In the genomic region with DNA sequence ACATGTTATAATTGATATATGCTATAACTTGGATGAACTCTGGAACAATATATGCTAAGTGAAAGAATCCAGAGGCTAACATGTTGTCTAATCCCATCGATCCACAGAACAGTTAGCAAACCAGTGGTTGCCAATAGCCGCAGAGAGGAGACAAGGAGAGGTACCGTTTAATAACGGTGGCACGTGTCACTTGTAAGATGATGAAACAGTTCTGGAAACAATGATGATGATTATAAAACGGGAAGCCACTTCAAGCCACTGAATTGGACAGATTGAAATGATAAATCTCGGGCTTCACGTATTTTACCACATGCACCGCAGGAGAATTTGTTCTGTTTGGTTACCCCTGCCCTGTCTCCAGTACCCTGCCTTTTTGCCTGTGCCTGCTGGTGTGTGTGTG, we compare ENCODE assay signal across 18 mouse cellular contexts.
"Had no signal": no experiment of that assay in that cellular context is flagged by ENCODE, and none has a peak within 500 bp of the region (broad histone marks: within the 10 kb centered on the region; RNA-seq: fewer than 3 reads in every experiment).

No protein-coding gene starts in this region.

- H3K27ac ChIP-seq: liver, embryonic 15.5 days; lung, embryonic 15.5 days; macrophage; midbrain, embryonic 12.5 days; neural tube, embryonic 12.5 days; stomach, embryonic 15.5 days; stomach, postnatal 0 days had no signal

- H3K4me3 ChIP-seq: liver, embryonic 15.5 days; lung, embryonic 15.5 days; megakaryocyte, embryonic 14.5 days; midbrain, embryonic 12.5 days; neural tube, embryonic 12.5 days; stomach, embryonic 15.5 days had no signal

- H3K9ac ChIP-seq: liver, embryonic 15.5 days; liver, postnatal 0 days; lung, embryonic 15.5 days; midbrain, embryonic 12.5 days; neural tube, embryonic 12.5 days; stomach, embryonic 15.5 days had no signal

- H3K36me3 ChIP-seq: liver, embryonic 15.5 days; lung, embryonic 15.5 days; midbrain, embryonic 12.5 days; neural tube, embryonic 12.5 days; stomach, embryonic 15.5 days had no signal

- ATAC-seq: liver, postnatal 0 days; lung, postnatal 0 days had no signal

- H3K4me1 ChIP-seq: liver, embryonic 15.5 days; midbrain, embryonic 12.5 days; stomach, embryonic 15.5 days had no signal

- DNase-seq: liver, postnatal 0 days; lung, adult 2 months; lung, postnatal 14 days; lung, postnatal 36 days; midbrain, embryonic 14.5 days; right cerebral cortex, postnatal 14 days; thymus, adult 2 months; thymus, postnatal 25 days; thymus, postnatal 4 days had no signal

- H3K27me3 ChIP-seq: liver, embryonic 15.5 days; lung, embryonic 15.5 days; midbrain, embryonic 12.5 days; neural tube, embryonic 12.5 days; stomach, embryonic 15.5 days had no signal

- H3K9me3 ChIP-seq: liver, embryonic 15.5 days; lung, embryonic 15.5 days; midbrain, embryonic 12.5 days; neural tube, embryonic 12.5 days; stomach, embryonic 15.5 days had no signal

- H3K4me2 ChIP-seq: liver, embryonic 15.5 days; lung, embryonic 15.5 days; midbrain, embryonic 12.5 days; neural tube, embryonic 12.5 days; stomach, embryonic 15.5 days had no signal
